Mouse (Mus musculus) myocyte (in vitro differentiated cells): ENCODE data around the gene Nrarp.

Experiments used
- CEBPB ChIP-seq: IDR thresholded peaks from 2 replicates; pipeline ENCODE4 v1.6.1; 2011; ENCODE audit warnings: mild to moderate bottlenecking, moderate library complexity; ENCODE audit not compliant: poor library complexity, insufficient read depth, severe bottlenecking
- E2F4 ChIP-seq: IDR thresholded peaks from one replicate; pipeline ENCODE4 v1.6.1; 2011; ENCODE audit warnings: mild to moderate bottlenecking, control low read depth, moderate library complexity; ENCODE audit not compliant: insufficient read depth
- MAX ChIP-seq: IDR thresholded peaks from one replicate; pipeline ENCODE4 v1.6.1; 2011; ENCODE audit warnings: low read depth, mild to moderate bottlenecking, control low read depth
- MYOD1 ChIP-seq, 3 experiments: IDR thresholded peaks; one replicate each; pipeline ENCODE4 v1.6.1; 2011; ENCODE audit warnings: control low read depth in 2 of 3, low read depth in 2 of 3, mild to moderate bottlenecking in 2 of 3, moderate library complexity in 1 of 3; ENCODE audit not compliant: insufficient read length in 2 of 3, control insufficient read depth in 1 of 3
- MYOG ChIP-seq, 3 experiments: IDR thresholded peaks; one replicate each; pipeline ENCODE4 v1.6.1; 2011; ENCODE audit warnings: control low read depth in 2 of 3, low read depth in 2 of 3, mild to moderate bottlenecking in 2 of 3; ENCODE audit not compliant: insufficient read length in 2 of 3, control insufficient read depth in 1 of 3, insufficient read depth in 1 of 3
- POLR2A ChIP-seq: IDR thresholded peaks from one replicate; pipeline ENCODE4 v1.6.1; 2011; ENCODE audit warnings: low read depth, mild to moderate bottlenecking, control low read depth, moderate library complexity; ENCODE audit not compliant: insufficient read length
- POLR2AphosphoS2 ChIP-seq: IDR thresholded peaks from one replicate; pipeline ENCODE4 v1.6.1; 2011; ENCODE audit warnings: low read depth, control low read depth; ENCODE audit not compliant: insufficient read length
- REST ChIP-seq: IDR thresholded peaks from one replicate; pipeline ENCODE4 v1.6.1; 2011; ENCODE audit warnings: mild to moderate bottlenecking, control low read depth, moderate library complexity; ENCODE audit not compliant: insufficient read depth, insufficient read length
- SRF ChIP-seq: IDR thresholded peaks from one replicate; pipeline ENCODE4 v1.6.1; 2011; ENCODE audit warnings: low read depth; ENCODE audit not compliant: control insufficient read depth, insufficient read length
- TCF12 ChIP-seq: IDR thresholded peaks from one replicate; pipeline ENCODE4 v1.6.1; 2011; ENCODE audit warnings: mild to moderate bottlenecking, control low read depth; ENCODE audit not compliant: poor library complexity, insufficient read depth, severe bottlenecking
- TCF3 ChIP-seq: IDR thresholded peaks from one replicate; pipeline ENCODE4 v1.6.1; 2011; ENCODE audit warnings: low read depth, control low read depth; ENCODE audit not compliant: insufficient read length
- USF1 ChIP-seq: IDR thresholded peaks from one replicate; pipeline ENCODE4 v1.6.1; 2011; ENCODE audit warnings: low read depth, mild to moderate bottlenecking, control low read depth, moderate library complexity

- TF ChIP-seq TCF3 (no peak), POLR2A (no peak), TCF12 (no peak), MYOD1 (IDR thresholded peaks at IDR 0.05; ENCODE audit: control insufficient read depth in 1 of 3, insufficient read length in 2 of 3, low read depth in 2 of 3) (peak in 1 of 3 experiments; percentile 75), MAX (no peak), CEBPB (no peak), USF1 (no peak), MYOG (IDR thresholded peaks at IDR 0.05; ENCODE audit: control insufficient read depth in 1 of 3, insufficient read depth in 1 of 3, insufficient read length in 2 of 3, low read depth in 2 of 3) (no peak), POLR2AphosphoS2 (no peak), E2F4 (no peak), SRF (no peak), REST (no peak)
Measured at GRCm38 (mm10) chr2:25145346-25145745, 35.2 kb upstream of the Nrarp start.
